In genomic region chr3:79936730-79937447, GRCm38 (mm10) we compare ENCODE assay signal across 12 mouse cellular contexts. TPM values are rescaled to one million over a fixed set of nuclear protein-coding genes. Genes with fewer than 3 reads are reported as not detected.
DNase-seq lines count a peak whose midpoint lies in the region; ATAC-seq lines count a peak whose summit lies in the region.
"Had no signal": no experiment of that assay in that cellular context is flagged by ENCODE, and none has a peak within 500 bp of the region (broad histone marks: within the 10 kb centered on the region; RNA-seq: fewer than 3 reads in every experiment).

No protein-coding gene starts in this region.

- H3K4me2 ChIP-seq in kidney, embryonic 15.5 days, result no peak overlapping the region
- H3K4me2 ChIP-seq: lung, embryonic 14.5 days had no signal

- H3K9ac ChIP-seq in kidney, embryonic 15.5 days, result no peak overlapping the region
- H3K9ac ChIP-seq: lung, embryonic 14.5 days had no signal

- peak overlapping the region; percentile 73 for H3K27ac ChIP-seq in limb, embryonic 10.5 days
- H3K27ac ChIP-seq in kidney, embryonic 15.5 days, result no peak overlapping the region

- ATAC-seq in frontal cortex, adult (ENCODE audit: low TSS enrichment), result peak; percentile 98
- no peak for ATAC-seq in kidney, embryonic 15.5 days (replicated peaks; ENCODE audit: low FRiP score)

- 75% methylated on average over 3 of the region's 3 CpGs for WGBS in limb, embryonic 10.5 days
- 94% methylated on average over 3 of the region's 3 CpGs for WGBS in kidney, embryonic 15.5 days

- H3K4me1 ChIP-seq in limb, embryonic 10.5 days, result peaks cover 23% of the 10 kb centered on the region
- no peaks in the 10 kb centered on the region for H3K4me1 ChIP-seq in kidney, embryonic 15.5 days

- H3K4me3 ChIP-seq in limb, embryonic 10.5 days, result no peak overlapping the region
- no peak overlapping the region for H3K4me3 ChIP-seq in kidney, embryonic 15.5 days (replicated peaks)

- H3K9me3 ChIP-seq in limb, embryonic 10.5 days (replicated peaks), result no peaks in the 10 kb centered on the region
- no peaks in the 10 kb centered on the region for H3K9me3 ChIP-seq in kidney, embryonic 15.5 days (replicated peaks)

- peaks cover 4% of the 10 kb centered on the region for H3K36me3 ChIP-seq in limb, embryonic 10.5 days
- H3K36me3 ChIP-seq in kidney, embryonic 15.5 days, result no peaks in the 10 kb centered on the region

- no peaks in the 10 kb centered on the region for H3K27me3 ChIP-seq in limb, embryonic 10.5 days (ENCODE audit: low read depth, poor library complexity, severe bottlenecking)
- H3K27me3 ChIP-seq in kidney, embryonic 15.5 days, result no peaks in the 10 kb centered on the region

- no peak for DNase-seq in frontal cortex, postnatal 14 days (ENCODE audit: low spot score in 2 of 2)
- peak; percentile 19 for DNase-seq in right cerebral cortex, adult 18-20 months
- DNase-seq in right cerebral cortex, postnatal 10 days (ENCODE audit: low spot score in 2 of 2), result no peak
- no peak for DNase-seq in limb, embryonic 10.5 days (ENCODE audit: low spot score)
- no peak for DNase-seq in liver
- DNase-seq in ovary, postnatal 10 days (ENCODE audit: low spot score), result no peak
- DNase-seq: B cell, adult 2 months; cerebellum, postnatal 14 days; lung, embryonic 14.5 days; right cerebral cortex, postnatal 25 days had no signal

RNA-seq across cellular contexts. Expression of gene Fam198b, which starts 52.6 kb away (rescaled TPM):
- 7.7 and 8.5 TPM in 2 replicates for polyA plus RNA-seq in limb, embryonic 10.5 days (2016; fragmentation: Nextera tagmentation; extraction: Ambion mirVana)
- polyA plus RNA-seq in kidney, embryonic 15.5 days (2015; fragmentation: Nextera tagmentation; extraction: Ambion mirVana), result 13.4 and 14.7 TPM in 2 replicates
